Mouse (Mus musculus) limb, embryonic 11.5 days (tissue): Measurements from ENCODE around the gene Tmeff1. TPM values are rescaled to one million over a fixed set of nuclear protein-coding genes. Genes with fewer than 3 reads are reported as not detected.
A peak's percentile ranks its signal among the peaks of the same experiment; 100 is the strongest.
"Not testable (repeated sequence)": the region's sequence is repeated elsewhere in the genome, so short reads cannot be mapped to it uniquely, and the experiment has no call there.

Source experiments
- ATAC-seq: fragments of 200-750 bp; cut with Nextera tagmentation; 2 replicates; pipeline ENCODE4 v1.8.0; 2017; ENCODE audit warnings: low read depth; ENCODE audit not compliant: insufficient number of reproducible peaks, low FRiP score, low TSS enrichment
- DNase-seq: peaks from one replicate; pipeline ENCODE4 v3.0.0-alpha.2; 2015; ENCODE audit warnings: low spot score
- H3K27ac ChIP-seq: fragments of 300-500 bp; sonication (generic); replicated peaks from 2 replicates; pipeline ENCODE4 v1.5.1; 2014; ENCODE audit warnings: low read depth, mild to moderate bottlenecking, low read length
- H3K27me3 ChIP-seq: fragments of 300-500 bp; sonication (generic); 2 replicates; pipeline ENCODE4 v1.6.1; 2014; ENCODE audit warnings: mild to moderate bottlenecking, low read length, mixed read lengths; ENCODE audit not compliant: control insufficient read depth, insufficient read depth
- H3K36me3 ChIP-seq: fragments of 300-500 bp; sonication (generic); 2 replicates; pipeline ENCODE4 v1.6.1; 2014; ENCODE audit warnings: mild to moderate bottlenecking, low read length, moderate library complexity, mixed read lengths; ENCODE audit not compliant: control insufficient read depth, insufficient read depth
- H3K4me1 ChIP-seq: fragments of 300-500 bp; sonication (generic); 2 replicates; pipeline ENCODE4 v1.6.1; 2014; ENCODE audit warnings: low read length, mixed read lengths; ENCODE audit not compliant: control insufficient read depth, insufficient read depth
- H3K4me2 ChIP-seq: fragments of 300-500 bp; sonication (generic); 2 replicates; pipeline ENCODE4 v1.6.1; 2014; ENCODE audit warnings: low read depth, mild to moderate bottlenecking, moderate library complexity; ENCODE audit not compliant: severe bottlenecking
- H3K4me3 ChIP-seq: fragments of 300-500 bp; sonication (generic); 2 replicates; pipeline ENCODE4 v1.5.1; 2014; ENCODE audit warnings: low read depth, low read length
- H3K9ac ChIP-seq: fragments of 300-500 bp; sonication (generic); 2 replicates; pipeline ENCODE4 v1.6.1; 2014; ENCODE audit warnings: mild to moderate bottlenecking, low read length
- H3K9me3 ChIP-seq: fragments of 300-500 bp; sonication (generic); 2 replicates; pipeline ENCODE4 v1.6.1; 2016; ENCODE audit warnings: low read length; ENCODE audit not compliant: control insufficient read depth
- WGBS: fragments of 180-500 bp; shearing (Covaris S2); extraction: QIAGEN DNeasy Blood & Tissue Kit; methylation state at CpG from one replicate; pipeline ENCODE4 v1.1.7; 2014; 5-methylcytosine and 5-hydroxymethylcytosine counted together
- polyA plus RNA-seq: library from polyadenylated mRNA; unstranded; fragments of >200 nt; fragmentation: Nextera tagmentation; extraction: Ambion mirVana; gene quantifications from 2 replicates; pipeline ENCODE4 v1.2.1, GENCODE M21; 2014

The Tmeff1 gene
- polyA plus RNA-seq, 1 experiment from 2014 or later: 128 TPM

DNA sequence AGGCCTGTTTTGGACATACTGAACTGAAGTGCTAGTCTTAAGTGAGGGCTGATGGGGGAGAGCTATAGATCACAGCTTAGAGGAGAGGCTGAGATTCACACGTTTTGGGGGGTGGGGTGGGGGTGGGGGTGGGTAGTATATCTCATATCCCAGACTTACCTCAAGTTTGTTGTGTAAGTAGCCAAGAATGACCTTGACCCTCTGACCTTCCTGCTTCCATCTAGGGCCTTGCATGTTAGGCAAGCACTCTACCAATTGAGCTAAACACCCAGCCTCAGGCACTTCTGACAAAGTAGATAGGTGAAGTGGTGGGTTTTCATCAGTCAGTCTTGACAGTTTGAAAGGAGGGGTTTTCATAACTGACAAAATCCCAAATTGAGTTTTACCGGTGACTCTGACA, 92.8 kb downstream of the Tmeff1 start:
- no peak overlapping the region for H3K4me3 ChIP-seq
- H3K9me3 ChIP-seq: no peaks in the 10 kb centered on the region
- no peaks in the 10 kb centered on the region for H3K27me3 ChIP-seq
- H3K4me2 ChIP-seq: no peak overlapping the region
- DNase-seq: peak; percentile 16
- H3K4me1 ChIP-seq: no peaks in the 10 kb centered on the region
- ATAC-seq: no peak
- H3K9ac ChIP-seq: no peak overlapping the region
- 74% methylated on average over 2 of the region's 2 CpGs for WGBS
- peaks cover 2% of the 10 kb centered on the region; the same call in 1 of the 2 replicates for H3K36me3 ChIP-seq
- no peak overlapping the region for H3K27ac ChIP-seq

DNA sequence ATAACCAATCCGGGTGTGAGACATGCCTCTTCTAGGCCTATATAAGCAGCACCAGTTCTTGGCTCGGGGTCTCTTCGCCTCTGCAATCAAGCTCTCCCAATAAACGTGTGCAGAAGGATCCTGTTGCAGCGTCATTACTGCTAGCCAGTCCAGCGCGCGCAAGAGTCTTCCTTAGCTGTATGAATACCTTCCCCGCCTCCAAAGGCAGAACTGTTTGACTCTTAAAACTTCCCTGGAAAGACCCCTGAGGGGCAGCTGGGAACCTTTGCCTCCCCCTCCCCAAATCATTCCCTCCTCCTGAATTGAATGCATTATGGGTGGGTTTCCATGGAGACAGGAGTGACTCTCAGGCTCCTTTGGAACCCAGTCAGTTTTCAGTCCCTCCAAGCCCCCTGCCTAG, 93.8 kb downstream of the Tmeff1 start:
- Histone ChIP-seq H3K27me3 (no peaks in the 10 kb centered on the region), H3K9me3 (no peaks in the 10 kb centered on the region), H3K4me3 (no peak overlapping the region), H3K36me3 (no peaks in the 10 kb centered on the region), H3K4me2 (no peak overlapping the region), H3K9ac (no peak overlapping the region), H3K27ac (no peak overlapping the region), H3K4me1 (no peaks in the 10 kb centered on the region)
- DNase-seq: peak; percentile 20
- ATAC-seq: no peak
- WGBS: 94% methylated on average over 9 of the region's 9 CpGs

DNA sequence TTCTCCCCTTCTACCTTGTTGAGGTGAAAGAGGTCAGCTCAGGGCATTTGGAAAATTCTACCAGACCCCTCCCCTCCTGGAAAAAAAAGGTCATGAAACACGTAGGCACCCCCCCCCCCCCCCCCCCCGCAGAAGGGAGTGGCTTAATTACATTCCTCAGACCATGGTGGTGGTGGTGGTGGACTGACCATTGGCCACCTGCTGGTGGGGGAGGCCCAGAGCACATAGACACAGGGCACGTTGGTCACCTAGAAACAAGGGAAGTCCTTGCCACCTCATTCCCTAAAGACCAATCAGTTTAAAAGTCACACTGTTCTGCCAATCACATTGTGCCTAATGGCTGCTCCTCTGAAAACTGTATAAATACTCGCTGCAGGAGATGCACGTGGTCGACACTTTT, 94.8 kb downstream of the Tmeff1 start:
- H3K4me1 ChIP-seq, H3K36me3 ChIP-seq, H3K9me3 ChIP-seq, H3K27ac ChIP-seq, H3K4me3 ChIP-seq, H3K4me2 ChIP-seq, H3K9ac ChIP-seq, H3K27me3 ChIP-seq: not testable (repeated sequence)
- peak; percentile 20 for DNase-seq
- peak; percentile 58; the same call in 1 of the 2 replicates for ATAC-seq
- WGBS: 89% methylated on average over 4 of the region's 6 CpGs

DNA sequence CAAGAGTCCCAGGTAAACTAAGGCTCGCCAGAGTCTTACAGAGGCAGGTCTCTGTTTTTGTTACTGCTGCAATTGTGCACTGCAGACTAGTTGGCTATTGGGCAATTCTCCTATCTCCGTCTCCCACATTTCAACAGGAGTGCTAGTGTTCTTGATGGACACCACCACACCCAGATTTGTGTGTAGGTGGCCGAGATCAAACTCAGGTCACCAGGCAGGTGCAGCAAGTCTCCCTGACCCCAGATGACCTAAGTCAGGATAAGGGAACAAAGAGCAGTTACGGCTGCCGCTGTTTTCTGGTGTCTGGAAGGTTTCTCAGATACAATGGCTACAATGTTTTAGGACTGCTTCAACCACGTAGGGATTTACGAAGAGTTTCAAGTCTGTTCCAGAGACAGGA, 95.2 kb downstream of the Tmeff1 start:
- Histone ChIP-seq H3K27me3 (no peaks in the 10 kb centered on the region), H3K4me1 (no peaks in the 10 kb centered on the region), H3K9ac (no peak overlapping the region), H3K4me2 (no peak overlapping the region), H3K9me3 (no peaks in the 10 kb centered on the region), H3K27ac (no peak overlapping the region), H3K4me3 (no peak overlapping the region), H3K36me3 (no peaks in the 10 kb centered on the region)
- DNase-seq (peak; percentile 22), ATAC-seq (no peak)
- WGBS: 71% methylated on average over 7 of the region's 7 CpGs

DNA sequence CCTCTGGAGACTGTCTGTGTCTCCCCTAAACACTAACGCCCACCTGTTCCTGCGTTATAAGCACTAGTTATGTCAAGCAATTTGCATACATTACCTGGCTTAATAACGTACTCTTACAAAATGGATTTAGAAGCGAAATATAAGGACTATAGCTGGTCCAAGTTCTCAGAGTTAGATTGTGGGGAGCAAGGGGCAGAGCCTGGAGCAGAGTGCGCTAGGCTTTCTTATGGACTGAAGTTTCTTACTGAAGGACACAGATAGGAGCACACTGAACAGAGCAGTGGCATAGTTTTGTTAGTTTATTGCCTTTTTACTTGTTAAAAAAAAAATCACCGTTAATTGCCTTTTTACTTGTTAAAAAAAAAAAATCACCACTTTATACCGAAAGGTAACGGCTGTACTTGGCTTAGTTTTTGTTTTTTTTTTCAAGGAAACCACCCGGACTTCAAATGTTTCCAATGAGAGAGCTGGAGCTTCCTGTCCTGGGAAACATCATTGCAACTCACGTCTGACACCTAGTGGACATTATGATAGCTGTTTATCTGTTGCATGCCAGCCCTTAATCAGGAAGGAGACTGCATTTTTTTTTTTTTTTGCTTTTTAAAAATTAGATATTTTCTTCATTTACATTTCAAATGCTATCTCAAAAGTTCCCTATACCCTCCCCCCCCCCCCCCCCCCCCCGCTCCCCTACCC, 95.8 kb downstream of the Tmeff1 start:
- Histone ChIP-seq H3K27me3 (no peaks in the 10 kb centered on the region), H3K27ac (no peak overlapping the region), H3K4me3 (no peak overlapping the region), H3K4me1 (no peaks in the 10 kb centered on the region), H3K4me2 (no peak overlapping the region), H3K9me3 (no peaks in the 10 kb centered on the region), H3K36me3 (no peaks in the 10 kb centered on the region), H3K9ac (no peak overlapping the region)
- ATAC-seq: no peak
- peak; percentile 45 for DNase-seq
- 52% methylated on average over 10 of the region's 11 CpGs for WGBS

DNA sequence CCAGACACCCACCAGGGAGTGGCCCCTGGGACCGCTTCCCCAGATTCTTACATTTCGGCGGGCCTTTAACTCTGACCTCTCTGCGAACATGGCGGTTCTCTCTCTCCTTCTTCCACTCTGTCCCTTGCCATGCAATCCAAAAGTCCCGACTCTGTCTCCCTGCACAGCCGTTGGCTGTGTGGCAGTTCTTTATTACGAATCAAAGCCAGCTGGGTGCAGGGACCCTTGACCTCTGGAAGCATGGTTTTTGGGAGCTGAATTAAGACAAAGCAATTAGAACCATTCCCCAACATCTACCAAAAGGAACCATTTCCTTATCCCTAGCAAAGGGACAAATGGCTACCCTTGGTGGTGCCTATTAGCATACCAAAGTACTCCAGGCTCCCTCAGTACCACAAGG, 98.2 kb downstream of the Tmeff1 start:
- Histone ChIP-seq H3K27ac (no peak overlapping the region), H3K27me3 (no peaks in the 10 kb centered on the region), H3K4me1 (no peaks in the 10 kb centered on the region), H3K4me2 (no peak overlapping the region), H3K9ac (no peak overlapping the region), H3K9me3 (no peaks in the 10 kb centered on the region), H3K4me3 (no peak overlapping the region), H3K36me3 (no peaks in the 10 kb centered on the region)
- peak; percentile 20 for DNase-seq
- ATAC-seq: no peak
- WGBS: 70% methylated on average over 8 of the region's 8 CpGs

DNA sequence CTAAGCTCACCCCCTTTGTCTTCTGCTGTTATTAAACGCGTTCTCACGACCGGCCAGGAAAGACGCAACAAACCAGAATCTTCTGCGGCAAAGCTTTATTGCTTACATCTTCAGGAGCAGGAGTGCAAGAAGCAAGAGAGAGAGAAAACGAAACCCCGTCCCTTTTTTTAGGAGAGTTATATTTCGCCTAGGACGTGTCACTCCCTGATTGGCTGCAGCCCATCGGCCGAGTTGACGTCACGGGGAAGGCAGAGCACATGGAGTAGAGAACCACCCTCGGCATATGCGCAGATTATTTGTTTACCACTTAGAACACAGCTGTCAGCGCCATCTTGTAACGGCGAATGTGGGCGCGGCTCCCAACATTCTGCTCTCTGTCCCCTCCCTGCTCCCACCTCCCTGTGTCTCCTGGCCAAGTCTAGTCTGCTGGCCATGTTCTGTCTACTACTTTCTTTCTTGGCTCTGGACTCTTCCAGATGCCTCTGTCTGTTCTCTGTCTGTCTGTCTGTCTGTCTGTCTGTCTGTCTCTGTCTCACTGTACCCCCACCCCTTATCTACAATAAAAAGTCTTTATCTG, 98.7 kb downstream of the Tmeff1 start:
- 94% methylated on average over 14 of the region's 21 CpGs for whole genome bisulfite sequencing

DNA sequence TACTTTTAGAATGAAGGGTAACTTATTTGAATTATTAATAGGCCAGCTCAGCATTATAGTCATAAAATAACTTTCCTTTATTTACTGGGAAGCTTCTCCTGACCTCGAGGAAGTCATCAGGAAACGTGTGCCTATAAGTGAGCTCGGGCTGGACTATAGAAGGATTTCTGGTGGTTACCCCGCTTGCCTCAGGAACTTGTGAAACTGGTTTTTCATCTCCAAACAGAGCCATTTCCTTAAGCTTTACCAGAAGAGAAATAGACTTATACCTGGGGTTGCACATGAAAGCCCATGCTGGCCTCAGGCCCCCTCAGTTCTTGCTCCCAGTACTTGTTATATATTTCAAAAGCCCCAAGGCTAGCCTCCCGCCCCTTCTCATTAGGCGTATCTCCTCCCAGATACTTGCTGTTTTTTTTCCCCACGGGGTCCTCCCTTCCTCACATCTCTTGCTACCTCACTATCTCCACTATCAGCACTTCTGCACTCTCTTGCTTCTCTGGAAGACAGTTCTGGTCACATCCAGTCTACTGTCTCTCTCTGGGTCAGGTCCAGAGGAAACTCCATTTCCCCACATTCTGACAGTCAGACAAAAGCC, 99.7 kb downstream of the Tmeff1 start:
- H3K36me3 ChIP-seq: no peaks in the 10 kb centered on the region
- H3K4me1 ChIP-seq: no peaks in the 10 kb centered on the region
- H3K9me3 ChIP-seq: no peaks in the 10 kb centered on the region
- DNase-seq (peak; percentile 19), ATAC-seq (no peak)
- no peaks in the 10 kb centered on the region for H3K27me3 ChIP-seq
- no peak overlapping the region for H3K4me3 ChIP-seq
- no peak overlapping the region for H3K9ac ChIP-seq
- WGBS: 85% methylated on average over 7 of the region's 7 CpGs
- H3K27ac ChIP-seq: no peak overlapping the region
- no peak overlapping the region for H3K4me2 ChIP-seq

More for the DNA sequence above, 98.7 kb downstream of the Tmeff1 start:
- H3K9ac ChIP-seq, H3K4me1 ChIP-seq, H3K27me3 ChIP-seq, DNase-seq, H3K9me3 ChIP-seq, ATAC-seq, H3K4me2 ChIP-seq, H3K36me3 ChIP-seq, H3K4me3 ChIP-seq, H3K27ac ChIP-seq: not testable (repeated sequence)
